Mouse (Mus musculus) spleen, postnatal 4 days (tissue): ENCODE data around the gene Lexm.

Experiments
- DNase-seq, 2 experiments: peaks; one replicate each; pipeline ENCODE4 v3.0.0; 2022; ENCODE audit warnings: low spot score in 2 of 2

Lexm gene

GRCm38 (mm10) chr4:106545817-106546373, 71.1 kb downstream of the Lexm start:
- no peak for DNase-seq

GRCm38 (mm10) chr4:106542211-106542610, 74.8 kb downstream of the Lexm start:
- no peak for DNase-seq

- DNase-seq, result no peak
Measured at GRCm38 (mm10) chr4:106541491-106541890, 75.5 kb downstream of the Lexm start.
